Comparison of ENCODE assay signal across 9 mouse cellular contexts in genomic region chr9:32350332-32350731, GRCm38 (mm10). TPM values are rescaled to one million over a fixed set of nuclear protein-coding genes. Genes with fewer than 3 reads are reported as not detected.
A peak's percentile ranks its signal among the peaks of the same experiment; 100 is the strongest.
DNase-seq lines count a peak whose midpoint lies in the region; ATAC-seq lines count a peak whose summit lies in the region.
"Had no signal": no experiment of that assay in that cellular context is flagged by ENCODE, and none has a peak within 500 bp of the region (broad histone marks: within the 10 kb centered on the region; RNA-seq: fewer than 3 reads in every experiment).

No protein-coding gene starts in this region.

- no peak for ATAC-seq in forebrain, embryonic 15.5 days (replicated peaks)

- H3K4me2 ChIP-seq in forebrain, embryonic 15.5 days (replicated peaks): no peak overlapping the region
- H3K4me2 ChIP-seq: midbrain, embryonic 12.5 days had no signal

- 7% methylated on average over 6 of the region's 6 CpGs for WGBS in forebrain, embryonic 10.5 days
- 3% methylated on average over 6 of the region's 6 CpGs for WGBS in forebrain, embryonic 15.5 days

- H3K4me1 ChIP-seq in forebrain, embryonic 10.5 days: peaks cover 18% of the 10 kb centered on the region
- peaks cover 7% of the 10 kb centered on the region for H3K4me1 ChIP-seq in forebrain, embryonic 15.5 days

- H3K4me3 ChIP-seq in forebrain, embryonic 10.5 days: no peak overlapping the region
- H3K4me3 ChIP-seq in forebrain, embryonic 15.5 days: no peak overlapping the region
- H3K4me3 ChIP-seq: midbrain, embryonic 12.5 days had no signal

- H3K9me3 ChIP-seq in forebrain, embryonic 10.5 days: 0 out of 2 replicates have a peak, but pooled peaks cover 2% of the 10 kb centered on the region
- no peaks in the 10 kb centered on the region for H3K9me3 ChIP-seq in forebrain, embryonic 15.5 days
- H3K9me3 ChIP-seq: midbrain, embryonic 12.5 days had no signal

- no peak overlapping the region for H3K27ac ChIP-seq in forebrain, embryonic 10.5 days
- H3K27ac ChIP-seq in forebrain, embryonic 15.5 days (replicated peaks): no peak overlapping the region
- H3K27ac ChIP-seq: midbrain, embryonic 12.5 days had no signal

- no peak overlapping the region for H3K9ac ChIP-seq in forebrain, embryonic 15.5 days (replicated peaks)
- H3K9ac ChIP-seq: midbrain, embryonic 12.5 days had no signal

- H3K36me3 ChIP-seq in forebrain, embryonic 10.5 days (replicated peaks): no peaks in the 10 kb centered on the region
- no peaks in the 10 kb centered on the region for H3K36me3 ChIP-seq in forebrain, embryonic 15.5 days
- H3K36me3 ChIP-seq: midbrain, embryonic 12.5 days had no signal

- DNase-seq in forebrain, embryonic 10.5 days (ENCODE audit: extremely low spot score, low spot score): peak; percentile 65
- DNase-seq in T-cell, adult 2 months (ENCODE audit: low spot score): peak; percentile 38
- peak; percentile 74 to 82 for DNase-seq in cerebellum, postnatal 36 days
- DNase-seq in gastrocnemius, postnatal 25 days: peak; percentile 18
- DNase-seq in layer of hippocampus, adult 9-11 months: peak; percentile 51
- DNase-seq in lung, postnatal 36 days: peak; percentile 90
- DNase-seq in spleen, postnatal 36 days (ENCODE audit: low spot score in 2 of 2): peak; percentile 39 to 72

- H3K27me3 ChIP-seq in forebrain, embryonic 10.5 days (ENCODE audit: poor library complexity, severe bottlenecking): peaks cover 73% of the 10 kb centered on the region
- H3K27me3 ChIP-seq in forebrain, embryonic 15.5 days: peaks cover 17% of the 10 kb centered on the region

RNA-seq across cellular contexts. Expression of gene Kcnj5, which starts 6.2 kb away (rescaled TPM):
- polyA plus RNA-seq in forebrain, embryonic 10.5 days (2016; fragmentation: Nextera tagmentation; extraction: Ambion mirVana): 0.34 and 0.73 TPM in 2 replicates
- 0.75 and 0.82 TPM in 2 replicates for polyA plus RNA-seq in forebrain, embryonic 15.5 days (2015; fragmentation: Nextera tagmentation; extraction: Ambion mirVana)
- total RNA-seq in gastrocnemius, postnatal 25 days (2021): not detected

RNA-seq across cellular contexts. Expression of gene Kcnj1, which starts 22.0 kb away (rescaled TPM):
- not detected in 2 replicates for polyA plus RNA-seq in forebrain, embryonic 10.5 days (2016; fragmentation: Nextera tagmentation; extraction: Ambion mirVana)
- polyA plus RNA-seq in forebrain, embryonic 15.5 days (2015; fragmentation: Nextera tagmentation; extraction: Ambion mirVana): not detected in 2 replicates
- total RNA-seq in gastrocnemius, postnatal 25 days (2021): not detected
- polyA plus RNA-seq: midbrain, embryonic 12.5 days had no signal

Comparison
In these comparisons a context has a peak if more than half of its experiments do, and no peak if none do; other contexts are left out.
1. DNase-seq: peak in every context shown above with its lines; median percentile 90 in lung, postnatal 36 days; 78 in cerebellum, postnatal 36 days; 65 in forebrain, embryonic 10.5 days; 56 in spleen, postnatal 36 days; 51 in layer of hippocampus, adult 9-11 months; 38 in T-cell, adult 2 months; 18 in gastrocnemius, postnatal 25 days.